Mouse (Mus musculus) embryo, embryonic 11.5 days (tissue): ENCODE measurements around the gene Mapkap1.
A peak's percentile ranks its signal among the peaks of the same experiment; 100 is the strongest.

Experiments
- DNase-seq: peaks from one replicate; pipeline ENCODE4 v3.0.0-alpha.2; 2012; ENCODE audit warnings: low read depth, low spot score

Gene Mapkap1

GRCm38 (mm10) chr2:34406601-34407464 lies at the start of gene Mapkap1:
Gene Mapkap1, plus strand, starts transcription at chr2:34406771.
- DNase-seq, result peak; percentile 90

GRCm38 (mm10) chr2:34363678-34364077 lies 42.9 kb upstream of the Mapkap1 start:
- DNase-seq, result no peak

GRCm38 (mm10) chr2:34367024-34367423 lies 39.5 kb upstream of the Mapkap1 start:
- no peak for DNase-seq

GRCm38 (mm10) chr2:34368396-34368795 lies 38.2 kb upstream of the Mapkap1 start:
- DNase-seq, result no peak

GRCm38 (mm10) chr2:34370349-34370724 lies 36.2 kb upstream of the Mapkap1 start:
- DNase-seq, result no peak

GRCm38 (mm10) chr2:34370725-34371440 lies 35.7 kb upstream of the Mapkap1 start:
- no peak for DNase-seq

GRCm38 (mm10) chr2:34371441-34372304 lies 34.9 kb upstream of the Mapkap1 start:
- no peak for DNase-seq

- peak; percentile 93 for DNase-seq
Measured at GRCm38 (mm10) chr2:34372305-34373301, 34.0 kb upstream of the Mapkap1 start, which contains the start of gene Pbx3. Gene Pbx3, minus strand, starts transcription at chr2:34373142.

- DNase-seq, result no peak
Measured at GRCm38 (mm10) chr2:34373886-34374285, 32.7 kb upstream of the Mapkap1 start.

- DNase-seq, result no peak
Measured at GRCm38 (mm10) chr2:34374349-34374748, 32.2 kb upstream of the Mapkap1 start.

GRCm38 (mm10) chr2:34378930-34379329 lies 27.6 kb upstream of the Mapkap1 start:
- no peak for DNase-seq

GRCm38 (mm10) chr2:34399535-34399934 lies 7.0 kb upstream of the Mapkap1 start:
- DNase-seq, result no peak

- no peak for DNase-seq
Measured at GRCm38 (mm10) chr2:34407596-34407995, 1.0 kb downstream of the Mapkap1 start.

- no peak for DNase-seq
Measured at GRCm38 (mm10) chr2:34408341-34408740, 1.8 kb downstream of the Mapkap1 start.

- no peak for DNase-seq
Measured at GRCm38 (mm10) chr2:34409741-34410340, 3.3 kb downstream of the Mapkap1 start.

GRCm38 (mm10) chr2:34420256-34420655 lies 13.7 kb downstream of the Mapkap1 start:
- DNase-seq, result no peak

GRCm38 (mm10) chr2:34424186-34424585 lies 17.6 kb downstream of the Mapkap1 start:
- no peak for DNase-seq

- no peak for DNase-seq
Measured at GRCm38 (mm10) chr2:34425573-34426223, 19.1 kb downstream of the Mapkap1 start.

GRCm38 (mm10) chr2:34430663-34431062 lies 24.1 kb downstream of the Mapkap1 start:
- no peak for DNase-seq
